Mouse (Mus musculus) liver, embryonic 14.5 days (tissue): ENCODE data around the gene Nkd1. TPM values are rescaled to one million over a fixed set of nuclear protein-coding genes. Genes with fewer than 3 reads are reported as not detected.

Experiments used
- ATAC-seq: fragments of 200-750 bp; cut with Nextera tagmentation; 2 replicates; pipeline ENCODE4 v1.8.0; 2017; ENCODE audit warnings: moderate number of reproducible peaks, mild to moderate bottlenecking, moderate library complexity; ENCODE audit not compliant: insufficient read depth
- DNase-seq, 3 experiments: peaks; one replicate each; pipeline ENCODE4 v3.0.0-alpha.2; 2012 to 2013; ENCODE audit warnings: low read depth in 3 of 3, low spot score in 3 of 3
- H3K27ac ChIP-seq: fragments of 300-500 bp; sonication (generic); 2 replicates; pipeline ENCODE4 v1.5.1; 2014; ENCODE audit warnings: moderate library complexity, mild to moderate bottlenecking, control low read depth, inconsistent platforms
- H3K27me3 ChIP-seq: fragments of 300-500 bp; sonication (generic); 2 replicates; pipeline ENCODE4 v1.6.1; 2014; ENCODE audit warnings: mild to moderate bottlenecking, low read length, moderate library complexity; ENCODE audit not compliant: control insufficient read depth, insufficient read depth
- H3K36me3 ChIP-seq: fragments of 300-500 bp; sonication (generic); replicated peaks from 2 replicates; pipeline ENCODE4 v1.6.1; 2014; ENCODE audit warnings: low read depth; ENCODE audit not compliant: control insufficient read depth, insufficient read depth
- H3K4me1 ChIP-seq, 2 experiments: fragments of 200-500 bp in 1 of 2; fragments of 300-500 bp in 1 of 2; sonication (generic) in 1 of 2; replicated peaks; 2 replicates each; pipeline ENCODE4 v1.6.1; 2012 to 2014; ENCODE audit warnings: antibody characterized with exemption in 1 of 2, inconsistent platforms in 1 of 2, low read length in 1 of 2; ENCODE audit not compliant: control insufficient read depth in 2 of 2, insufficient read depth in 2 of 2
- H3K4me2 ChIP-seq: fragments of 300-500 bp; sonication (generic); 2 replicates; pipeline ENCODE4 v1.6.1; 2014; ENCODE audit warnings: low read depth, mild to moderate bottlenecking, control low read depth, moderate library complexity
- H3K4me3 ChIP-seq, 2 experiments: fragments of 200-500 bp in 1 of 2; fragments of 300-500 bp in 1 of 2; sonication (generic) in 1 of 2; 2 replicates each; pipeline ENCODE4 v1.5.1; 2012 to 2014; ENCODE audit warnings: low read depth in 2 of 2, low read length in 2 of 2, mild to moderate bottlenecking in 2 of 2, control low read depth in 1 of 2, inconsistent platforms in 1 of 2, moderate library complexity in 1 of 2; ENCODE audit not compliant: insufficient read depth in 1 of 2
- H3K9ac ChIP-seq: fragments of 300-500 bp; sonication (generic); replicated peaks from 2 replicates; pipeline ENCODE4 v1.6.1; 2014; ENCODE audit warnings: mild to moderate bottlenecking, control low read depth, moderate library complexity
- H3K9me3 ChIP-seq: fragments of 300-500 bp; sonication (generic); 2 replicates; pipeline ENCODE4 v1.6.1; 2016; ENCODE audit warnings: low read length, mixed read lengths; ENCODE audit not compliant: control insufficient read depth
- CTCF ChIP-seq: IDR thresholded peaks from 2 replicates; pipeline ENCODE4 v1.5.1; 2016; ENCODE audit warnings: antibody characterized with exemption, low read depth, control low read depth
- EP300 ChIP-seq: IDR thresholded peaks from 2 replicates; pipeline ENCODE4 v1.6.1; 2016; ENCODE audit warnings: antibody characterized with exemption, low read depth
- WGBS: fragments of 180-500 bp; shearing (Covaris S2); extraction: QIAGEN DNeasy Blood & Tissue Kit; methylation state at CpG from one replicate; pipeline ENCODE4 v1.1.7; 2014; ENCODE audit not compliant: insufficient replicate concordance; 5-methylcytosine and 5-hydroxymethylcytosine counted together
- polyA plus RNA-seq, 2 experiments: library from polyadenylated mRNA; depleted of rRNA in 1 of 2; stranded (reverse) in 1 of 2; unstranded in 1 of 2; fragments of >200 nt; fragmentation: Nextera tagmentation in 1 of 2; extraction: Ambion mirVana in 1 of 2; gene quantifications; 2 replicates each; pipeline versions ENCODE4 v1.2.1 to v1.2.3; 2012 to 2014

Nkd1 gene
- polyA plus RNA-seq, 2 experiments: 0.96 to 0.97 TPM

GRCm38 (mm10) chr8:88520381-88520780 is 773 bp upstream of the Nkd1 start:
- Histone ChIP-seq H3K36me3 (no peaks in the 10 kb centered on the region), H3K27ac (no peak overlapping the region), H3K4me2 (no peak overlapping the region), H3K9me3 (no peaks in the 10 kb centered on the region), H3K4me1 (no peaks in the 10 kb centered on the region; a peak in 1 of 4 replicates), H3K9ac (no peak overlapping the region), H3K4me3 (no peak overlapping the region), H3K27me3 (peaks cover 40% of the 10 kb centered on the region)
- no peak for TF ChIP-seq CTCF
- no peak for TF ChIP-seq EP300
- 8% methylated on average over 13 of the region's 13 CpGs for WGBS
- ATAC-seq: no peak
- no peak for DNase-seq

- Histone ChIP-seq H3K4me3 (peak overlapping the region; percentile 40 to 41), H3K4me1 (no peaks in the 10 kb centered on the region; a peak in 1 of 4 replicates), H3K4me2 (peak overlapping the region; percentile 61), H3K27ac (no peak overlapping the region), H3K36me3 (no peaks in the 10 kb centered on the region), H3K9me3 (no peaks in the 10 kb centered on the region), H3K27me3 (peaks cover 40% of the 10 kb centered on the region), H3K9ac (no peak overlapping the region)
- WGBS: 1% methylated on average over 33 of the region's 65 CpGs
- TF ChIP-seq CTCF: no peak
- no peak for TF ChIP-seq EP300
- ATAC-seq (no peak; the same call in 1 of the 2 replicates), DNase-seq (no peak)
Observed at GRCm38 (mm10) chr8:88521541-88522414, 624 bp downstream of the Nkd1 start.

- 27% methylated on average over 5 of the region's 5 CpGs for WGBS
- ATAC-seq (no peak), DNase-seq (no peak)
- H3K36me3 ChIP-seq: no peaks in the 10 kb centered on the region
- H3K4me2 ChIP-seq: peak overlapping the region; percentile 61; the same call in 1 of the 2 replicates
- no peak overlapping the region for H3K27ac ChIP-seq
- H3K9me3 ChIP-seq: no peaks in the 10 kb centered on the region
- H3K4me3 ChIP-seq: peak overlapping the region; percentile 40 to 41; a peak in 2 of 4 replicates
- no peak overlapping the region for H3K9ac ChIP-seq
- H3K4me1 ChIP-seq: no peaks in the 10 kb centered on the region; a peak in 1 of 4 replicates
- peaks cover 40% of the 10 kb centered on the region for H3K27me3 ChIP-seq
- TF ChIP-seq EP300 (no peak), CTCF (no peak)
Observed at GRCm38 (mm10) chr8:88522433-88523030, 1.4 kb downstream of the Nkd1 start.

GRCm38 (mm10) chr8:88523621-88524020 is 2.5 kb downstream of the Nkd1 start:
- H3K4me1 ChIP-seq: no peaks in the 10 kb centered on the region; a peak in 1 of 4 replicates
- no peak overlapping the region for H3K4me2 ChIP-seq
- no peak overlapping the region for H3K27ac ChIP-seq
- no peak for TF ChIP-seq CTCF
- TF ChIP-seq EP300: no peak
- DNase-seq (no peak), ATAC-seq (no peak)
- H3K9ac ChIP-seq: no peak overlapping the region
- H3K36me3 ChIP-seq: no peaks in the 10 kb centered on the region
- WGBS: 57% methylated on average over 4 of the region's 4 CpGs
- H3K9me3 ChIP-seq: no peaks in the 10 kb centered on the region
- peaks cover 40% of the 10 kb centered on the region for H3K27me3 ChIP-seq
- H3K4me3 ChIP-seq: no peak overlapping the region

GRCm38 (mm10) chr8:88524132-88524531 is 3.0 kb downstream of the Nkd1 start:
- H3K4me2 ChIP-seq: no peak overlapping the region
- ATAC-seq: no peak
- TF ChIP-seq CTCF (no peak), EP300 (no peak)

More at GRCm38 (mm10) chr8:88524132-88524531, 3.0 kb downstream of the Nkd1 start:
- no peak overlapping the region for H3K27ac ChIP-seq
- DNase-seq: no peak
- no peaks in the 10 kb centered on the region for H3K36me3 ChIP-seq
- no peaks in the 10 kb centered on the region for H3K9me3 ChIP-seq
- 33% methylated on average over 4 of the region's 4 CpGs for WGBS
- peaks cover 39% of the 10 kb centered on the region for H3K27me3 ChIP-seq
- no peak overlapping the region for H3K4me3 ChIP-seq
- no peaks in the 10 kb centered on the region; a peak in 1 of 4 replicates for H3K4me1 ChIP-seq
- no peak overlapping the region for H3K9ac ChIP-seq
